Mouse (Mus musculus): ENCODE data around the gene Klhl29. TPM values are rescaled to one million over a fixed set of nuclear protein-coding genes. Genes with fewer than 3 reads are reported as not detected.

Gene Klhl29
- total RNA-seq, 2 experiments from 2014 or later, result 13.7 to 16.7 TPM

- no peak for DNase-seq
Measured at GRCm38 (mm10) chr12:5185603-5186002, 189.9 kb downstream of the Klhl29 start.

GRCm38 (mm10) chr12:5182586-5182985 lies 192.9 kb downstream of the Klhl29 start:
- DNase-seq, result no peak

- peak in 1 of 2 experiments; percentile 34 for DNase-seq
Measured at GRCm38 (mm10) chr12:5182165-5182564, 193.3 kb downstream of the Klhl29 start.

- DNase-seq, result peak; percentile 81 to 84
Measured at GRCm38 (mm10) chr12:5176716-5177341, 198.7 kb downstream of the Klhl29 start.

- DNase-seq, result peak; percentile 40 to 61
Measured at GRCm38 (mm10) chr12:5166141-5166540, 209.3 kb downstream of the Klhl29 start.

GRCm38 (mm10) chr12:5165411-5165810 lies 210.1 kb downstream of the Klhl29 start:
- no peak for DNase-seq

GRCm38 (mm10) chr12:5162672-5163071 lies 212.8 kb downstream of the Klhl29 start:
- no peak for DNase-seq

- DNase-seq, result peak; percentile 34 to 63
Measured at GRCm38 (mm10) chr12:5161631-5162030, 213.9 kb downstream of the Klhl29 start.

GRCm38 (mm10) chr12:5157931-5158481 lies 217.5 kb downstream of the Klhl29 start:
- no peak for DNase-seq

GRCm38 (mm10) chr12:5157021-5157681 lies 218.3 kb downstream of the Klhl29 start:
- DNase-seq, result no peak

- DNase-seq, result no peak
Measured at GRCm38 (mm10) chr12:5155177-5155576, 220.3 kb downstream of the Klhl29 start.

- DNase-seq, result no peak
Measured at GRCm38 (mm10) chr12:5151859-5152258, 223.6 kb downstream of the Klhl29 start.

GRCm38 (mm10) chr12:5147346-5148035 lies 228.0 kb downstream of the Klhl29 start:
- peak; percentile 31 to 39 for DNase-seq

GRCm38 (mm10) chr12:5143903-5144781 lies 231.3 kb downstream of the Klhl29 start:
- DNase-seq, result no peak

GRCm38 (mm10) chr12:5143224-5143623 lies 232.3 kb downstream of the Klhl29 start:
- no peak for DNase-seq

GRCm38 (mm10) chr12:5142776-5143175 lies 232.7 kb downstream of the Klhl29 start:
- DNase-seq, result peak; percentile 90 to 92

GRCm38 (mm10) chr12:5141040-5141439 lies 234.4 kb downstream of the Klhl29 start:
- no peak for DNase-seq

GRCm38 (mm10) chr12:5139302-5139701 lies 236.2 kb downstream of the Klhl29 start:
- DNase-seq, result peak in 1 of 2 experiments; percentile 26

- peak; percentile 52 to 54 for DNase-seq
Measured at GRCm38 (mm10) chr12:5136300-5136699, 239.2 kb downstream of the Klhl29 start.

- DNase-seq, result peak; percentile 34 to 44
Measured at GRCm38 (mm10) chr12:5129190-5129589, 246.3 kb downstream of the Klhl29 start.

GRCm38 (mm10) chr12:5125907-5126306 lies 249.6 kb downstream of the Klhl29 start:
- DNase-seq, result no peak

- DNase-seq, result no peak
Measured at GRCm38 (mm10) chr12:5122972-5123371, 252.5 kb downstream of the Klhl29 start.
